Mouse (Mus musculus) testis, postnatal 10 days (tissue): ENCODE data around the gene Gjb2.
A peak's percentile ranks its signal among the peaks of the same experiment; 100 is the strongest.

Experiments used
- DNase-seq: peaks from one replicate; pipeline ENCODE4 v3.0.0; 2021; ENCODE audit warnings: low spot score

The Gjb2 gene

GRCm38 (mm10) chr14:57104106-57105023 is at the start of gene Gjb2:
Gjb2 (minus strand) TSS chr14:57104702.
- DNase-seq: peak; percentile 69

DNA sequence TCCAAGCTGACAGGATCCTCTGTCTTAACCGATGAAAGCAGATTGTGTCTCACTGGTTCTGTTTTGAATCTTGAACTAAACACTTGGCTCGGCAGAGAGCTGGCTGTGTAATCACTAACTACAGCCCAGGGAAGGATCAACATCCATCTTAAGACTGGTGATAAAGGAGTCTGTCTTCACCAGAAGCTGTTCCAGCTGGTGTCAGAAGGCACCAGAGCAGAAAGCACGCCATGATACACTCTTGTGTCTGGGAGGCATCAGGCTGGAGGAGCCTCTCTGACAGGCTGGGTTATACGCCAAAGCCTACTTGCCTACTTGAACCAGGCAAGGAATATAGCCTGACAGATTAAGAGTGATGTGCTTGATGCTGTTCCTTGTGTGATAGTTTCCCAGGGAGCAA is 41.2 kb upstream of the Gjb2 start:
- DNase-seq: no peak

- DNase-seq: no peak
These were observed 30.8 kb upstream of the Gjb2 start for GRCm38 (mm10) chr14:57135265-57135664.

DNA sequence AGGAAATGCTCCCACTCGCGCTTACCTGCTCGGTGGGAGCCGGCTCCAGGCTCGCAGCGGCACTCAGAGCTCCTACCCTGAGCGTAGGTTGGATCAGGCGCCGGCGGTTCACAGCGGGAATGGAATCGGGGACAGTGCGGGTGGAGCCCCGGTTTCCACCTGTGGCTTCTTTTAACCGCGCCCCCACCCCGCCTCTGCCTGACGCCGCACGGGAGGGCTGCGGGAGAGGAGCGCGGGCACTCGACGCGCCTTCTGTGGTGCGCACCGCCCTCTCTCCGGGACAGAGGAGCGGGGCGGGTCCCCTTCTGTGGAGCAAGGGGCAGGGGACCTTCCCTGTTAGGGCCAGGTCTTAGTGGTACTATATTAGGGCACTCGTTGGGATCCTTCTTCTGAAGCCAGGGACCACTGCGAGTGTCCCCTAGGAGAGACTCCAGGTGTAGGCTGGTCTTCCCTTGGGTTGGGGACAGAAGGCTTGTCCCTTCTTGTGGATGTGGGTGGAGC is 28.7 kb upstream of the Gjb2 start, which contains the start of gene Gjb6:
Gene Gjb6 (minus strand): TSS at position 451 of the 501 bp plus-strand sequence.
- no peak for DNase-seq

GRCm38 (mm10) chr14:57127383-57127782 is 22.9 kb upstream of the Gjb2 start:
- DNase-seq: no peak

- DNase-seq: no peak
These were observed 17.8 kb upstream of the Gjb2 start for GRCm38 (mm10) chr14:57122295-57122694.

DNA sequence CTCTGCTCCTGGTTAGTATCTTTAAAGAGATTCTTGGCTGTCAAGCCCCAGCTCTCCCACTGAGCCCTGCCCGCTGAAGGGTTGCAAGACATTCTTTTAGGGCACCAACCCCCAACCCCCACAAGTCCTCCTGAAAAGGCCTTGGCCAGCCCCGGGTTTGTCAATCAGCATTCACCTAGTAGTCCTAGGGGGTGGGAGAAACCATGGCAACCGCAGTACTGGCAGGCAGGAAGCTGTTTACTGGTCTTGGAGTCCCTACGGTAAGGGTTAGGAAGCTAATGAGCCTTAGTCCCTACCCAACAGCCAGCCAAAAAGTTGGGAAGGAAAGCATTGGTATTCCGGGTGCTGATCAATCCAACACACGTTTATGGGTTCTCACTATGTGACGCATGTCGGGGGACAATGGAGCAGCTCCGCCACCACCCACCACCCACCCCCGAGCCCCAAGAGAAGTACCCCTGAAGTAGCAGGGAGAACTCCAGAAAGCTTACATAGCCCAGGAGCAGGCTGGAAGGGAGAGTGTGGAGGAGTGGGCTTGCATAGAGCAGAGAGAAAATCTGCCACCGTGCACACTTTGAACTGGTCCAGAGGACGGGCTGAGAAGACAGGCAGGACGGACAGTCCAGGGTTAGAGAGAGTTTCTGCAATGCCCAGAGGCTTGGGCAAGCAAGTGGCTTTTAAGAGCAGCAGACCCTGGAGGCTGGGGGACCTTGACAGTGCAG is 11.5 kb upstream of the Gjb2 start, which contains the start of gene Gm4491:
Gene Gm4491 (minus strand): TSS at position 61 of the 722 bp plus-strand sequence.
- DNase-seq: no peak

GRCm38 (mm10) chr14:57109194-57109593 is 4.7 kb upstream of the Gjb2 start:
- DNase-seq: peak; percentile 67

DNA sequence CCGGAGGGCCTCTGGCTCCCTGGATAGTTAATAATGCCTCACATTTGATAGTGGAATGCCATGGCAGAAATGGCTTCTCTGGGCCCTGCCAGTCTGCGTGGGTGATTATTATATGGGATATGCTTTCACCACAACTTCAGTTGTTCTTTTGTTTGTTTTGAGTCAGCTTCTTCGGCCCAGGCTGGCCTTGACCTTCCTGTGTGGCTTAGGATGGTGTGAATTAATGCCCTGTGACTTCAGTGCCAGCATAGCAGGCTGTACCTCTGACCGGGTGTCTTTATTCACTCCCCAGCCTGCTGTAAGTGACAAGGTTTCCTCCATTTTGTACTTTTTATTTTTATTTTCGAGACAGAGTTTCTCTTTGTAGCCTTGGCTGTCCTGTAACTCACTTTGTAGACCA is 3.4 kb upstream of the Gjb2 start:
- no peak for DNase-seq

DNA sequence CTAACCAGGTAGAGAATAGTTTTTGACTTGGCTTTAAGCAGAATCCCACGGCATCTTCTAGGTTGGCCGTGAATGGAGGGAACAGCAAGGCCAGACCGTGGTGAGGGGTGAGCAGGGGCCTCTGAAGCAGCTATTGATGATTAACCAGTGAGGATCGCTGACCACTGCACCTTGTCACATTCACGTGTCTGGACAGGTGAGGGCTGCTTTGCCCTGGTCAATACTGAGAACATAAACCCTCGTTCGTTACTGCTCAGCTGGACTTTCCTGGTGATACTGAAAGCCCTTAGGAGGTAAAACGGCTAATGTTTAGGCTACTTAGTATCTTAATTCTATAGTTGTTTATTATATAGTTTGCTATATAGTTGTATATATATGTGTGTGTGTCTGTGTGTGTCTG is 2.6 kb upstream of the Gjb2 start:
- no peak for DNase-seq

DNA sequence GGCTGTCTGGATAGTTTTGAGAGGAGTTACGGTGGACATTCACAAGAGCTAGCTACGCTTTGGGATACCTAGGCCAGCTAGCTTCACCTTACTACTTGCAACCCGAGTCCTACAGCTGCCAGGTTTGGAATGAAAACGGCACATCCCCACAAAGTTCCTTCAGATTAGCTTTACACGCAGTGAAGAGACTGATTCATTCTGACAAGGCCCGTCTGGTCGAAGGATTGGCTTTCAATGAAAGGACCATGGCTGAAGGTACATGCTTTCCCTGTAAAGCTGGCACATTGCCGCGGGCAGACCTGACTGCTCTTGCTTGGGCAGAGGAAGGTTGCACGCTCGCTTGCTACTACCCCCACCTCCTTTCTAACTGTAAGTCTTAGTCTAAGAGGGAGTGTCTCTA is 1.2 kb upstream of the Gjb2 start:
- DNase-seq: no peak

DNA sequence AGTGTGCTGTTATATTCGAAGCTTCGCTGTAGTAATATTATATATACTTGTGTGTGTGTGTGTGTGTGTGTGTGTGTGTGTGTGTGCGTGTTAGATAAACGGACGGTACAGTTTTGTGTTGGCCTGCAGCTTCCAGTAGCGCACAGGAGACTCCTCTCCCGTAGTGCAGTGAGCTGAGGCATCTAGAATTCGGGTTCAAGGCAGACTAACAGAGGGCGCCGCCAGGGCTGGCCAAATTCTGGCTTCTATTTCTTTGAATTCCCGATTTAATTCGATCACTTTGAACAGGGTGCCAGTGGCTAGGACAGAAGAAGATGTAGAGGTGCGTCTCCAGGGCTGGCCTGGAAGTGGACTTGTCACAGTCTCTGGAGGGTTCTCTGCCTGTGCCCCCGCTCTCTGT is 609 bp upstream of the Gjb2 start:
- no peak for DNase-seq

- no peak for DNase-seq
These were observed 794 bp downstream of the Gjb2 start for GRCm38 (mm10) chr14:57103711-57104105.

DNA sequence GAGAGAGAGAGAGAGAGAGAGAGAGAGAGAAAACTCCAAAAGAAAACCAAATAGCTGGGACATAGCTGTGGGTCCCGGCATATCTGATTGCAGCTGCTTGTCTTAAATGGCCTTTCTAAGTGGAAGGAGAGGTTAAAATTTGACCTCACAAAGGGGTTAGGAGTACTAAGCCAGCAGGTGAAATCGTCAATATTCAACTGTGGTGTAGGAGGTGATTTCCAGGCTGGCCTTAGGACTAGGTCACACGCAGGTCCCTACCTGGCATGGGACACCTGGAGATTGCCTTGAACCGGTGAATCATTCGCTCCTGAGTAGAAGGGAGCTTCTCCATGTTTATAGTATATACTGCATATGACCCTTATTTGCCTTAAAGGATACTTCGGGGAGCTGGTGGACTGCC is 1.4 kb downstream of the Gjb2 start:
- no peak for DNase-seq

GRCm38 (mm10) chr14:57101623-57102022 is 2.9 kb downstream of the Gjb2 start:
- no peak for DNase-seq

- no peak for DNase-seq
These were observed 8.6 kb downstream of the Gjb2 start for GRCm38 (mm10) chr14:57095855-57096254.

DNA sequence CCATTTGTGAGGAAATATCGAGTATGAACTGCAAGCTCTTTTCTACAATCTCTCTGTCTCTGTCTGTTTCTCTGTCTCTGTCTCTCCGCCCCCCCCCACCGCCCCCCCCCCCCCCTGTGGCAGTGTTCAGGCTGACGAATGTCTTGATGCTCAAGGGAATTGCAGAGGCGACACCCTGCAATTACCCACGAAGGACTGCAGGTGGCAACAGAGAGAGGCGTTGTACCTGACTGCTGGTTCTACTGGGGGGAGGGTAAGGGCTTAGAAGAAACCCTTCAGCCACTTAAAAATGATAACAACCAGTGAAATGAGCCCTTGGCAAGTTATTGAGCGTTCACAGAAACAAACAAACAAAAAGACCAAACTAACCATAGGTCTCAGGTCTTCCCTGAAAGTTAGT is 11.5 kb downstream of the Gjb2 start:
- peak; percentile 62 for DNase-seq

- DNase-seq: no peak
These were observed 14.5 kb downstream of the Gjb2 start for GRCm38 (mm10) chr14:57090001-57090400.

GRCm38 (mm10) chr14:57089107-57089506 is 15.4 kb downstream of the Gjb2 start:
- no peak for DNase-seq

GRCm38 (mm10) chr14:57084180-57084668 is 20.3 kb downstream of the Gjb2 start:
- DNase-seq: no peak

DNA sequence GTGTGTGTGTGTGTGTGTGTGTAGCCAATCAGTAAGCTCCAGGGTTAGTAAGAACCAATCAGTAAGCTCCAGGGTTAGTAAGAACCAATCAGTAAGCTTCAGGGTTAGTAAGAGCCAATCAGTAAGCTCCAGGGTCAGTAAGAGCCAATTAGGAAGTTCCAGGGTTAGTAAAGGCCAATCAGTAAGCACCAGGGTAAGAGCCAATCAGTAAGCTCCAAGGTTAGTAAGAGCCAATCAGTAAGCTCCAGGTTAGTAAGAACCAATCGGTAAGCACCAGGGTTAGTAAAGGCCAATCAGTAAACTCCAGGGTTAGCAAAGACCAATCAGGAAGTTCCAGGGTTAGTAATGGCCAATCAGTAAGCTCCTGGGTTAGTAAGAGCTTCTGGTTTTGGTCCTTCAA is 21.6 kb downstream of the Gjb2 start:
- no peak for DNase-seq

GRCm38 (mm10) chr14:57075537-57075936 is 29.0 kb downstream of the Gjb2 start:
- DNase-seq: no peak

GRCm38 (mm10) chr14:57069906-57070305 is 34.6 kb downstream of the Gjb2 start:
- DNase-seq: peak; percentile 67
